Mouse (Mus musculus) testis, adult 2 months (tissue): ENCODE measurements around the gene Alox12e. TPM values are rescaled to one million over a fixed set of nuclear protein-coding genes. Genes with fewer than 3 reads are reported as not detected.

Experiments
- H3K27ac ChIP-seq: fragments of 200-500 bp; 2 replicates; pipeline ENCODE4 v1.5.1; 2012; ENCODE audit warnings: low read depth, low read length; ENCODE audit not compliant: control insufficient read depth, insufficient read depth
- H3K27me3 ChIP-seq: fragments of 200-500 bp; 2 replicates; pipeline ENCODE4 v1.6.1; 2012; ENCODE audit warnings: mild to moderate bottlenecking, low read length, moderate library complexity; ENCODE audit not compliant: control insufficient read depth, insufficient read depth
- H3K36me3 ChIP-seq: fragments of 200-500 bp; 2 replicates; pipeline ENCODE4 v1.6.1; 2012; ENCODE audit warnings: mild to moderate bottlenecking, low read length; ENCODE audit not compliant: control insufficient read depth, insufficient read depth
- H3K4me1 ChIP-seq: fragments of 200-500 bp; 2 replicates; pipeline ENCODE4 v1.6.1; 2012; ENCODE audit warnings: low read length; ENCODE audit not compliant: control insufficient read depth, insufficient read depth
- H3K4me3 ChIP-seq: fragments of 200-500 bp; 2 replicates; pipeline ENCODE4 v1.5.1; 2012; ENCODE audit warnings: low read depth, mild to moderate bottlenecking, low read length, moderate library complexity, mixed read lengths; ENCODE audit not compliant: control insufficient read depth
- CTCF ChIP-seq: fragments of 200-500 bp; IDR thresholded peaks from 2 replicates; pipeline ENCODE4 v1.5.1; 2012; ENCODE audit warnings: low read depth, mild to moderate bottlenecking, inconsistent platforms, low read length, moderate library complexity; ENCODE audit not compliant: control insufficient read depth, insufficient read depth, insufficient replicate concordance
- POLR2A ChIP-seq: fragments of 200-500 bp; IDR thresholded peaks from 2 replicates; pipeline ENCODE4 v1.6.1; 2012; ENCODE audit warnings: low read depth, mild to moderate bottlenecking, inconsistent platforms, low read length, moderate library complexity; ENCODE audit not compliant: control insufficient read depth
- polyA plus RNA-seq: library from polyadenylated mRNA; depleted of rRNA; stranded (reverse); fragments of >200 nt; gene quantifications from 2 replicates; pipeline ENCODE4 v1.2.3, GENCODE M21; 2012

Gene Alox12e
- polyA plus RNA-seq, 1 experiment = not detected

DNA sequence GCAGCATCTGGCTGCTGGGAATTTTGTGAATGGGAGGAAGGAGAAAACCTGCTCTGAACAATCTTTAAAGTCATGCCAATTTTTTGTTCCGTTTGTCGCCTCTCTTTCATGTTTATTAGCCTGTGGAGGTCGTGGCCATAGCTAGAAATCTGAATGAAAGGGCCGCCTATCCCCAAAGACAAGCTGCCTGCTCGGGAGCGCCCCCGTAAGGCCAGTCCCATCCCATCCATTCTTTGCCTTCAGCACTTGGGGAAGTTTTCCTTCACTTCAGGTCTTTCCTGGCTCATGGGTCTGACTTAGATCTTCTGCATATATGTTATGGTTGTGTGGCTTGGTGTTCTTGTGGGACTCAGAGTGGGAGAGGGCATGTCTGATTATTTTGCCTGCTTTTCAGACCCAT is 17.1 kb upstream of the Alox12e start:
- Histone ChIP-seq H3K4me3 (no peak overlapping the region), H3K36me3 (no peaks in the 10 kb centered on the region), H3K27me3 (no peaks in the 10 kb centered on the region), H3K4me1 (no peaks in the 10 kb centered on the region), H3K27ac (no peak overlapping the region)
- TF ChIP-seq POLR2A (no peak), CTCF (peak; percentile 29; the same call in 1 of the 2 replicates)

DNA sequence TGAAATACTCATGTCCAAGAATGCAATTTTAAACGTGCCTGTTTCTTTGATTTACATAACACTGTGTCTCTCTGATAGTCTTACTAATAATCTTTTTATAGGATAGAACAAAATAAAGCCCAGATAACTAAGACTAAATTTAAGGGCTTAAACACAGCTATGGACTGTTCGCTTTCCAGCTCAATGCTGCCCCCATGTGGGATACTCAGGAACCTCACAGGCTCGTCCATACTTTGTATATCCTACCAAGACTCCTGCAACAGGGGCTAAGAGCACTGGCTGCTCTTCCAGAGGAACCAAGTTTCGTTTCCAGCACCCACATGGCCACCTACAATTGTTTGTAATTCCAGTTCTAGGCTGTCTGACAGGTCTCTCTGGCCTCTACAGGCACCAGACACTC is 12.0 kb upstream of the Alox12e start:
- TF ChIP-seq CTCF (peak; percentile 47; the same call in 1 of the 2 replicates), POLR2A (no peak)
- no peaks in the 10 kb centered on the region for H3K36me3 ChIP-seq
- H3K4me3 ChIP-seq = no peak overlapping the region
- H3K4me1 ChIP-seq = no peaks in the 10 kb centered on the region; the same call in 1 of the 2 replicates
- H3K27me3 ChIP-seq = no peaks in the 10 kb centered on the region
- H3K27ac ChIP-seq = no peak overlapping the region

DNA sequence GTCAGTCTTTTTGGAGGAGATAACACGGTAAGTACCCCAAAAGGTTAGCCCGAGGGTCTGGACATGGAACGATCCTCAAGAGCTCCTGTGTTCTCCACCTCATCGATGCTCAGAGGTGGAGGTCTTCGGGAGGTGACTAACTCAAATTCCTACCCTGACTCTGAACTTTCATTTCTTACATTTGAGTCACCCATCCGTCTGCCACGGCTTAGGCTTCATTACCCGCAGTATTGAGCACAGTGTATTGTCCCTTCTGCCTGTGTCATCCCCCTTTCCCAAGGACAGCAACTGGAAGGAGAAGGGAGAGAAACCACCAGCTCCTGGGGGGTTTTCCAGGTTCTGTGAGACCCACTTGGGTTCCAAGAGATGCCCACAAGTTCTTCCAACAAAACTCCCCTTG is 2.3 kb upstream of the Alox12e start:
- no peaks in the 10 kb centered on the region; the same call in 1 of the 2 replicates for H3K27me3 ChIP-seq
- no peak for TF ChIP-seq POLR2A
- TF ChIP-seq CTCF = no peak
- no peak overlapping the region for H3K4me3 ChIP-seq
- no peaks in the 10 kb centered on the region for H3K36me3 ChIP-seq
- H3K27ac ChIP-seq = no peak overlapping the region
- H3K4me1 ChIP-seq = peaks cover 7% of the 10 kb centered on the region

DNA sequence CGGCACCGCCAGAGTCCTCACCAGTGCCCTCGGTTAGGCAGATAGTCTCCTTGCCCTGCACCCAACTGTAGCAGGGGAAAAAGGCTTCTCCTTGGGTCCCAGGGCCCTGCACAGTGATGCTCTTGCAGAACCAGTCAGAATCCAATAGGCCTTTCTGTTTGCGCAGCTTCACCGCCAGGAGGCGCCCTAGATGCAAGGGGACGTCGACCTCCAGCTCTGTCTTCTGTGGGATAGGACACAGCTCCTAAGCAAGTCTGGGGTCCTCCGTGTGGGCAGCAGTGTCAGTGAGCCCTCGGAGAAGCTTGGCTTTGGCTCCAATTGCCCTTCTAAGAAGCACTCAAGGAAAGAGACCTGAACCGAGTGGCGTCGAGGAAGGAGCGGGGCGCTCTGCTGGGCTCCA is 764 bp downstream of the Alox12e start:
- Histone ChIP-seq H3K27ac (no peak overlapping the region), H3K36me3 (no peaks in the 10 kb centered on the region), H3K4me3 (no peak overlapping the region), H3K27me3 (no peaks in the 10 kb centered on the region; the same call in 1 of the 2 replicates), H3K4me1 (peaks cover 7% of the 10 kb centered on the region)
- TF ChIP-seq CTCF (peak; percentile 92), POLR2A (no peak)

DNA sequence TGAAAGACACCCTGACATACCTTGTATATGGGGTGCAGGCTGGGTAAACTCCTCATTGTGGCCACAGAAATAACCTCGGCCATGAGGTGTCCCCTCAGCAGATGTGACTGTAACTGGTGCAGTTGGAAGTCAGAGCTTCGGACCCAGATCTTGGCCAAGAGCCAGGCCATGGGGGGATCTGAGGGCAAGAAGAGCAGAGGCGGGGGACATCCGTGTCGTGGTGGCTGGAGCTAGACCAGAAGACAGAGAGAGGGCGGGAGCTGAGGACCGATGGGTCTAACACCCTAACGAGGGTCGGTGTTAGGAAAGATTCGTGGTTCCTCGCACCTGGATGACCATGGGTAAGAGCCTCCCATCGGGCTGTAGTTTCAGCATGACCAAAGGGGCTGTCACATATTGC is 2.8 kb downstream of the Alox12e start:
- H3K27ac ChIP-seq = no peak overlapping the region
- H3K4me3 ChIP-seq = peak overlapping the region; percentile 15
- no peaks in the 10 kb centered on the region; the same call in 1 of the 2 replicates for H3K27me3 ChIP-seq
- H3K36me3 ChIP-seq = no peaks in the 10 kb centered on the region
- TF ChIP-seq CTCF = no peak
- no peak for TF ChIP-seq POLR2A
- H3K4me1 ChIP-seq = peaks cover 7% of the 10 kb centered on the region

DNA sequence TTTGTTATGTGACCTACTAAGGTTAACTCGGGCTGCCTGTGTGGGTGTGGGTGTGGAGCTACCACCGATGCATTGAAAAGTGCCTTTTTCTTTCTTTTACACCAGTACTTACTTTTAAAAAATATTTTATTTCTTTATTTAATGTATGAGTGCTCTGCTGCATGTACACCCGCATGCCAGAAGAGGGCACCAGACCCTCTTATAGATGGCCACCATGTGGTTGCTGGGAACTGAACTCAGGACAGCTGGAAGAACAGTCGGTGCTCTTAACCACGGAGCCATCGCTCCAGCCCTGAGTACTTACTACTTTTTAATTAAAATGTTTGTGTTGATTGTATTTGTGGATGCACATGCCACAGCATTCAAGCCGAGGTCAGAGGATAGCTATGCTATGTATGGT is 8.6 kb downstream of the Alox12e start:
- TF ChIP-seq POLR2A (no peak), CTCF (peak; percentile 36; the same call in 1 of the 2 replicates)

DNA sequence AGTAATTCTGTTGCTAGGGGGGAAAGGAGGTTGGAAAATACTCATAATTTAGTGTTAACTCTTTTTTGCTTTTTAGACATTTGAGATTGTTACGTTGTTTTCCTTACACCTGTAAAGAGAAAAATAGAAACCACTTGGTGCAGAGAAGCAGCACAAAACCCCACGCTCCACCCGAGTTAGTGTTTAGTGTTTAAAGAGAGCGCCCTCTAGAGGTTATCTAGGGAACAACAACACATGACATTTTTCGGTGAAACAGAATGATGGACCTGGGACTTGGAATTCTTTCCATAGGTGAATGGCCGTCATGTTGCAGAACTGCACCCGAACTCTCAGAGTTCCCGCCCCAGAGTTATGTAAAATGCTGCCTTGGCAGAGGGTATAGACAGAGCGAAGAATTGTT is 13.1 kb downstream of the Alox12e start:
- Histone ChIP-seq H3K27ac (no peak overlapping the region), H3K36me3 (no peaks in the 10 kb centered on the region), H3K4me3 (no peak overlapping the region), H3K27me3 (no peaks in the 10 kb centered on the region), H3K4me1 (no peaks in the 10 kb centered on the region)
- TF ChIP-seq CTCF = peak; percentile 27; the same call in 1 of the 2 replicates
- TF ChIP-seq POLR2A = no peak

More for the DNA sequence above, 8.6 kb downstream of the Alox12e start:
- H3K27ac ChIP-seq = no peak overlapping the region
- H3K4me3 ChIP-seq = no peak overlapping the region
- H3K4me1 ChIP-seq = no peaks in the 10 kb centered on the region
- H3K27me3 ChIP-seq = no peaks in the 10 kb centered on the region
- H3K36me3 ChIP-seq = no peaks in the 10 kb centered on the region

DNA sequence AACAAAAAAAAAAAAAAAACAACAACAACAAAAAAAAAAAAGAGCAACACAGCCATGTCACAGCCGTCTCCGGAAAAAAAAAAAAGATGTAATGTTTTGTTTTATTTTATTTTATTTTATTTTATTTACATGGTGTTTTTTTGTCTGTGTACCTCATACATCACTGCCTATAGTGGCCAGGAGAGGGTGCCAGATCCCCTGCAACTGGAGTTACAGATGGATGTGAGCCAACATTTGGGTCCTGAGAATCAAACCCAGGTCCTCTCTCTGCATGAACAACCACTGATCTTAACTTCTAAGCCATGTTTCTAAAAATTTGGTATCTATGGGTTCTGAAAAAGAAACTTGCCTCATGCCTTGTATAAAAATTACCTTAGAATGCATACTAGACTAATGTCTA is 14.1 kb downstream of the Alox12e start:
- no peaks in the 10 kb centered on the region for H3K36me3 ChIP-seq
- H3K4me3 ChIP-seq = no peak overlapping the region
- no peaks in the 10 kb centered on the region for H3K27me3 ChIP-seq
- no peak for TF ChIP-seq CTCF
- TF ChIP-seq POLR2A = no peak
- H3K4me1 ChIP-seq = no peaks in the 10 kb centered on the region
- H3K27ac ChIP-seq = no peak overlapping the region
